ENCODE assay signal across 7 mouse cellular contexts in the genomic region with DNA sequence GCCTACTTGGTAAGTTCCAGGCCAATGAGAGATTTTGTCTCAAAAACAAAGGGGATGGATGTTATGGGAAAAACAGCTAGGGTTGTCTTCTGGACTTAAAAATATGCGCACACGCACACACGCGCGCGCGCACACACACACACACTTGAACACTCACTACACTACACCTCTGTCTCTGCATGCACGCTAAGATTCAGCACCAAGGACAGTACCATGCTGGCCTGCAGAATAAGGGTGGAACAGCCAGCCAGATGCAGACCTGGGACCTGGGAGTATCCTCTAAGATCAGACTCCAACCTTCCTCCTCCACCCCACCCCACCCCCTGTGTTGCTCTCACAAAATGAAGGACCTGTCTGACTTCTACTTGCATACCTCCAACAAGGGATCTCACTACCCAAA.
A peak's percentile ranks its signal among the peaks of the same experiment; 100 is the strongest.
DNase-seq lines count a peak whose midpoint lies in the region; ATAC-seq lines count a peak whose summit lies in the region.

No protein-coding gene starts in this region.

- peak; percentile 40 for DNase-seq in kidney, adult 18-20 months
- DNase-seq in Muller cell, postnatal 12 days (ENCODE audit: inconsistent ontology term), result peak; percentile 62
- DNase-seq in embryo, embryonic 10.5 days (ENCODE audit: low spot score), result peak; percentile 83
- peak; percentile 64 for DNase-seq in lung, postnatal 14 days
- no peak for DNase-seq in cerebellum, postnatal 4 days (ENCODE audit: low spot score in 2 of 2)
- no peak for DNase-seq in left cerebral cortex, postnatal 36 days (ENCODE audit: low spot score in 2 of 2)

- H3K4me2 ChIP-seq in kidney, embryonic 16.5 days (replicated peaks; ENCODE audit: low read depth, low read length), result no peak overlapping the region

- no peak overlapping the region for H3K9ac ChIP-seq in kidney, embryonic 16.5 days (replicated peaks; ENCODE audit: low read length)

- no peak overlapping the region for H3K4me3 ChIP-seq in kidney, embryonic 16.5 days (ENCODE audit: low read length)

- intact Hi-C loops in left cerebral cortex, postnatal 36 days (cut with DNase I), result no loop called here

- 66% methylated on average over 8 of the region's 8 CpGs for WGBS in kidney, embryonic 16.5 days

- H3K27me3 ChIP-seq in kidney, embryonic 16.5 days (ENCODE audit: insufficient read depth, low read length), result no peaks in the 10 kb centered on the region; the same call in 1 of the 2 replicates

- H3K27ac ChIP-seq in kidney, embryonic 16.5 days (ENCODE audit: low read length), result no peak overlapping the region

- H3K4me1 ChIP-seq in kidney, embryonic 16.5 days (ENCODE audit: insufficient read depth, low read length), result peaks cover 7% of the 10 kb centered on the region; the same call in 1 of the 2 replicates

- no peaks in the 10 kb centered on the region for H3K9me3 ChIP-seq in kidney, embryonic 16.5 days (ENCODE audit: low read length)

- H3K36me3 ChIP-seq in kidney, embryonic 16.5 days (ENCODE audit: insufficient read depth, low read length), result no peaks in the 10 kb centered on the region

- ATAC-seq in kidney, embryonic 16.5 days (ENCODE audit: low FRiP score, low TSS enrichment), result no peak; the same call in 1 of the 2 replicates

Comparison
In these comparisons a context has a peak if more than half of its experiments do, and no peak if none do; other contexts are left out.
1. DNase-seq: peak in kidney, adult 18-20 months (single experiment), Muller cell, postnatal 12 days (single experiment), embryo, embryonic 10.5 days (single experiment) and lung, postnatal 14 days (single experiment); none in cerebellum, postnatal 4 days (0 of 2) and left cerebral cortex, postnatal 36 days (0 of 2).